Mouse (Mus musculus) thymus, adult 2 months (tissue): ENCODE results near the gene B4galt2. TPM values are rescaled to one million over a fixed set of nuclear protein-coding genes. Genes with fewer than 3 reads are reported as not detected.

Experiments
- DNase-seq: peaks from one replicate; pipeline ENCODE4 v3.0.0; 2021
- H3K27ac ChIP-seq: fragments of 200-500 bp; 2 replicates; pipeline ENCODE4 v1.5.1; 2012; ENCODE audit warnings: low read length, control low read depth; ENCODE audit not compliant: control insufficient read depth, insufficient read depth
- H3K27me3 ChIP-seq: fragments of 200-500 bp; 2 replicates; pipeline ENCODE4 v1.6.1; 2012; ENCODE audit warnings: mild to moderate bottlenecking, low read length, moderate library complexity, mixed read lengths; ENCODE audit not compliant: control insufficient read depth, insufficient read depth
- H3K36me3 ChIP-seq: fragments of 200-500 bp; 2 replicates; pipeline ENCODE4 v1.6.1; 2012; ENCODE audit warnings: mild to moderate bottlenecking, low read length, moderate library complexity; ENCODE audit not compliant: control insufficient read depth, insufficient read depth
- H3K4me1 ChIP-seq: fragments of 200-500 bp; replicated peaks from 2 replicates; pipeline ENCODE4 v1.6.1; 2012; ENCODE audit warnings: low read length; ENCODE audit not compliant: control insufficient read depth, insufficient read depth
- H3K4me3 ChIP-seq: fragments of 200-500 bp; 2 replicates; pipeline ENCODE4 v1.5.1; 2012; ENCODE audit warnings: mild to moderate bottlenecking, low read length, control low read depth, moderate library complexity; ENCODE audit not compliant: control insufficient read depth, insufficient read depth
- CTCF ChIP-seq: fragments of 200-500 bp; IDR thresholded peaks from 2 replicates; pipeline ENCODE4 v1.5.1; 2012; ENCODE audit warnings: mild to moderate bottlenecking, control low read depth, low read length, moderate library complexity, borderline replicate concordance; ENCODE audit not compliant: control insufficient read depth, poor library complexity, insufficient read depth; ENCODE audit errors: extremely low read depth
- POLR2A ChIP-seq: fragments of 200-500 bp; IDR thresholded peaks from 2 replicates; pipeline ENCODE4 v1.6.1; 2012; ENCODE audit warnings: mild to moderate bottlenecking, low read length, control low read depth, moderate library complexity; ENCODE audit not compliant: control insufficient read depth, poor library complexity, insufficient read depth; ENCODE audit errors: extremely low read depth
- WGBS: fragments of 180-500 bp; shearing (Covaris S2); methylation state at CpG from one replicate; pipeline ENCODE4 v1.1.7; 2018; 5-methylcytosine and 5-hydroxymethylcytosine counted together
- polyA plus RNA-seq: library from polyadenylated mRNA; depleted of rRNA; stranded (reverse); fragments of >200 nt; gene quantifications from 2 replicates; pipeline ENCODE4 v1.2.3, GENCODE M21; 2012; rRNA removed

Gene B4galt2
- polyA plus RNA-seq, 1 experiment = 3.7 TPM

DNA sequence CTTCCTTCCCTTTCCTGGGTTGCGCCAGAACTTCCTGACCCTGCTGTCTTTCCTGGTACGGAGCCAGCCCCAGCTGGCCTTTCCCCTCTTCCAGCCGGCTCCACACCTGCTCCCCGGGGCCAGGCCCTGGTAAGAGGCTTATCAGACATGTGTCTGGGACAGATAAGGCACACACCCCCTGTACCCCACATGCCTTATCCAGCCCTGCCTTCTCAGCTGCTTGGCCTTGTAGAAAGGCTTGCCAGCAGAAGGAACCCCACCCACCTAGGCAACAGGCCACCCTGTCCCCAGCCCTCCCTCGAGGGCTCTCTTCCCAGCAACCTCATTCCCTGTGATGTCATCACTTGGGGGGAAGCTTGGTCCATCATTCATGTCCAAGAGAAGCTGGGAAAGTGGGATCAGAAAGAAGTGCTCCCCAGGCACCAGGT lies 53.1 kb downstream of the B4galt2 start:
- Histone ChIP-seq H3K27ac (no peak overlapping the region), H3K4me1 (0 out of 2 replicates have a peak, but pooled peaks cover 2% of the 10 kb centered on the region), H3K27me3 (no peaks in the 10 kb centered on the region; the same call in 1 of the 2 replicates), H3K36me3 (no peaks in the 10 kb centered on the region), H3K4me3 (no peak overlapping the region)
- no peak for DNase-seq
- TF ChIP-seq POLR2A (no peak), CTCF (no peak)
- 41% methylated on average over 5 of the region's 5 CpGs for WGBS

DNA sequence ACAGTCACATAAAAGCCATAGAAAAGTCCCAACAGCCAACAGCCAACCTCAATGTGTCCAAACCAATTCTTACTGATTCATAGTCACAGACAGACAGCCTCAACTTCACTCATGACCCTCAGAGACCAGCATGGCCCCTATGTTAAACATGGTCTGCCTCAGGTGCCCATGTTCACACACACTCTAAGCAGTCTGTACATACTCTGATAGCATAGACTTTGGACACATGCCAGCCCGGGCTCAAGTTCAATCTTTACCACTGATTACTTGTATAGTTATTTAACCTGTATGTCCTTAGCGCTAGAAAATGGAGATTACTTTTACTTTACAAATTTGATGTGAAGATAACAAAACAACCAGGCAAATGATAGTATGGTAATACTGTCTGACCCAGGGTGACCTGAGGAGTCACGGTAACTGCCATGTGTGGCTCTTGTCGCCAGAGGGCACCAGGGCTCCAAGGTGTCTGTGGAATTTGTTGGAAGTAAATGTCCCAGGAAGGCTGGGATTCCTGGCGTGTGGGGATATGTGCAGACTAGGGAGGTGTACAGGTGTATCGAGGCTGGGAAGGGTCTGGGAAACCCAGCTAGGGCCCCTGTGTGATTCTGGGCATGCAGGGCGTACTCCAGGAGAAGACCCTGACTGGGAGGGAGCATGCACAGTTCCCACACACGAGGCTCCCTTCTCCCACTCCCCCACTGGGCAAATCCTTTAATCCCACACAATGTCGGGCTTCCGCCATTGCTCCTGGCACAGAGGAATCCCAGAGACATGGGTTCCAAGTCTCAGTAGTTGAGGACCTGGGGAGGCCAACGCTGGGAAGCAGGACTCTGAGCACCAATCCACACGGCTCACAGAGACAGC lies 53.8 kb downstream of the B4galt2 start:
- DNase-seq = peak; percentile 14
- TF ChIP-seq CTCF (peak; percentile 39; the same call in 1 of the 2 replicates), POLR2A (no peak)
- WGBS = 27% methylated on average over 12 of the region's 12 CpGs
- Histone ChIP-seq H3K27ac (no peak overlapping the region), H3K27me3 (no peaks in the 10 kb centered on the region; the same call in 1 of the 2 replicates), H3K36me3 (no peaks in the 10 kb centered on the region), H3K4me3 (no peak overlapping the region), H3K4me1 (no peaks in the 10 kb centered on the region)

DNA sequence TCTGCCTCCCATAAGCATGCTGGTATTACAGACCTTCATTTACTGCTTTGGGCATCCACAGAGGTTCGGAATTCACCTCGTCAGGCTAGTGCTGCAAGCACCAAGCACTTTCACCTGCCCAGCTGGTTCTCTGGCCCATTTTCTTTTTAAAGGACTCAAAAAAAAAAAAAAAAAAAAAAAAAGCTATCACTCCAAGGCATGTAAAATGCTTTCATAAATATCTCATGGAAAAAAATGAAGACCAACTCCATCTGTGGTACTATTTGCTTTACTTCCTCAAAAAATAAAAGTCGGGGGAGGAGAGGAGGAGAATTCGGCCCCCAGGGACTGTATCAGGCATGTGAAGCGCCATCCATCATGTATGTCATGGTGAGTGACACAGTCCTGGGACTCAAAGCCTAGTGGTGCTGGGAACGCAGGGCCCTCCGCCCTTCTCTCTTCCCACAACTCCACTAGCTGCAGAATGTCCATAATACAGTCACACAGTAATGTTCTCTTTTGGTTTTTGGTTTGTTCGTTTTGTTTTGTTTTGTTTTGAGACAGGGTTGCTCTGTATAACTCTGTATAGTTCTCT lies 54.6 kb downstream of the B4galt2 start:
- Histone ChIP-seq H3K4me1 (no peaks in the 10 kb centered on the region), H3K27me3 (no peaks in the 10 kb centered on the region; the same call in 1 of the 2 replicates), H3K36me3 (no peaks in the 10 kb centered on the region), H3K4me3 (no peak overlapping the region), H3K27ac (no peak overlapping the region)
- no peak for TF ChIP-seq POLR2A
- no peak for TF ChIP-seq CTCF
- no peak for DNase-seq
- WGBS = 48% methylated on average over 8 of the region's 8 CpGs

Other genes starting within 250 kb of the B4galt2 start
- gene Dmap1, start 201.2 kb downstream of the B4galt2 start, polyA plus RNA-seq = 30.2 and 31.9 TPM in 2 replicates
- 0.09 TPM in 1 of 2 replicates, not detected in the other for gene Gm12845, start 159.1 kb downstream of the B4galt2 start, polyA plus RNA-seq
- gene Klf17, start 117.8 kb downstream of the B4galt2 start, polyA plus RNA-seq = not detected in 2 replicates
- 4.7 and 8.2 TPM in 2 replicates for gene Slc6a9, start 49.0 kb downstream of the B4galt2 start, polyA plus RNA-seq
- 0.51 and 0.81 TPM in 2 replicates for gene Ccdc24, start 10.9 kb downstream of the B4galt2 start, polyA plus RNA-seq
- 372 and 526 TPM in 2 replicates for gene Atp6v0b, start 3.8 kb upstream of the B4galt2 start, polyA plus RNA-seq
- 38.8 and 45.8 TPM in 2 replicates for gene Dph2, start 8.5 kb upstream of the B4galt2 start, polyA plus RNA-seq
- 87.7 and 96.0 TPM in 2 replicates for gene Ipo13, start 31.5 kb upstream of the B4galt2 start, polyA plus RNA-seq
- 0.26 and 0.27 TPM in 2 replicates for gene Artn, start 46.3 kb upstream of the B4galt2 start, polyA plus RNA-seq